Mouse (Mus musculus) neural tube, embryonic 10.5 days (tissue): ENCODE results near the gene Adam26b.
"Not testable (repeated sequence)": the region's sequence is repeated elsewhere in the genome, so short reads cannot be mapped to it uniquely, and the experiment has no call there.

Experiments used
- DNase-seq: peaks from one replicate; pipeline ENCODE4 v3.0.0-alpha.2; 2017; ENCODE audit warnings: low spot score; ENCODE audit errors: extremely low spot score

Gene Adam26b

DNA sequence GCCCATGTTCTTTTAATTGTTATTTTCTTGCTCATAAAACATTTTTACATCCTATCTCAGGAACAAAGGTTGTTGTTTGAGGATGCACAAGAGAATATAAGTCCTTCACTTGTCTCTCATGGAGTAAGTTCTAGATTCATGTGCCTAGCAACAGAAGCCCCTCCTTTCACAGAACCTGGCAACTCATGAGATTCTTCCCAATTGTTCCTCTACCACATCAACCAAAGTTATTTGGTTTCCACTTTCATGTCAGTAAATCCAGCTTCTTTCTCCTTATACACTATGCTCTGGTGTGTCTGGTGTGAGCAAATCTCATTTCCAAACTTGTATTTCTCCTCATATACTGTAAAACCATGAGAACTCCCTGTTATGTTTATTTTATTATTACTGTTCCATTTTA is at the start of gene Adam26b:
Gene Adam26b (minus strand): TSS at position 101 of the 400 bp plus-strand sequence.
- DNase-seq, result not testable (repeated sequence)

DNA sequence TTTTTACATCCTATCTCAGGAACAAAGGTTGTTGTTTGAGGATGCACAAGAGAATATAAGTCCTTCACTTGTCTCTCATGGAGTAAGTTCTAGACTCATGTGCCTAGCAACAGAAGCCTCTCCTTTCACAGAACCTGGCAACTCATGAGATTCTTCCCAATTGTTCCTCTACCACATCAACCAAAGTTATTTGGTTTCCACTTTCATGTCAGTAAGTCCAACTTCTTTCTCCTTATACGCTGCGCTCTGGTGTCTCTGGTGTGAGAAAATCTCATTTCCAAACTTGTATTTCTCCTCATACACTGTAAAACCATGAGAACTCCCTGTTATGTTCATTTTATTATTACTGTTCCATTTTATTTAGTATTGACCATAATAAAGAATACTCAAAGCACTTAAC is 48.7 kb upstream of the Adam26b start, which contains the start of gene Adam26a:
Gene Adam26a (minus strand): TSS at position 101 of the 400 bp plus-strand sequence.
- not testable (repeated sequence) for DNase-seq
